In genomic region chr9:69125787-69126161, GRCm38 (mm10) we compare ENCODE assay signal across 8 mouse cellular contexts.
A peak's percentile ranks its signal among the peaks of the same experiment; 100 is the strongest.
DNase-seq lines count a peak whose midpoint lies in the region; ATAC-seq and TF ChIP-seq lines count a peak whose summit lies in the region.

No protein-coding gene starts in this region.

- WGBS in neural tube, embryonic 11.5 days: 56% methylated on average over 7 of the region's 7 CpGs
- WGBS in intestine, embryonic 16.5 days: 43% methylated on average over 7 of the region's 7 CpGs
- 46% methylated on average over 7 of the region's 7 CpGs for WGBS in neural tube, embryonic 14.5 days

- TF ChIP-seq CTCF in gastrocnemius, adult 2 months (IDR thresholded peaks at IDR 0.05): no peak

- peaks cover 5% of the 10 kb centered on the region; the same call in 1 of the 2 replicates for H3K4me1 ChIP-seq in neural tube, embryonic 11.5 days (ENCODE audit: control insufficient read depth, insufficient read depth, low read length)
- no peaks in the 10 kb centered on the region; the same call in 1 of the 2 replicates for H3K4me1 ChIP-seq in intestine, embryonic 16.5 days (ENCODE audit: control insufficient read depth, insufficient read depth, low read length)
- H3K4me1 ChIP-seq in neural tube, embryonic 14.5 days (ENCODE audit: control insufficient read depth, insufficient read depth, low read length): peaks cover 12% of the 10 kb centered on the region; the same call in 1 of the 2 replicates

- H3K27me3 ChIP-seq in neural tube, embryonic 11.5 days (ENCODE audit: control insufficient read depth, insufficient read depth, low read length): no peaks in the 10 kb centered on the region
- no peaks in the 10 kb centered on the region for H3K27me3 ChIP-seq in intestine, embryonic 16.5 days (replicated peaks; ENCODE audit: control insufficient read depth, insufficient read depth, low read length)
- no peaks in the 10 kb centered on the region for H3K27me3 ChIP-seq in neural tube, embryonic 14.5 days (ENCODE audit: control insufficient read depth, insufficient read depth, low read length)

- ATAC-seq in neural tube, embryonic 11.5 days (ENCODE audit: insufficient read depth, low FRiP score, low TSS enrichment): no peak
- ATAC-seq in intestine, embryonic 16.5 days: no peak
- no peak for ATAC-seq in neural tube, embryonic 14.5 days (ENCODE audit: low read depth)

- no peak for DNase-seq in gastrocnemius, adult 2 months
- DNase-seq in gastrocnemius, postnatal 14 days: no peak
- no peak for DNase-seq in neural tube, embryonic 11.5 days (ENCODE audit: low spot score)
- no peak for DNase-seq in neural tube, embryonic 10.5 days (ENCODE audit: extremely low spot score, low spot score)
- DNase-seq in embryo, embryonic 11 days: no peak
- no peak for DNase-seq in adrenal gland, postnatal 25 days

- no peak overlapping the region for H3K9ac ChIP-seq in neural tube, embryonic 11.5 days (ENCODE audit: low read length)
- no peak overlapping the region for H3K9ac ChIP-seq in intestine, embryonic 16.5 days (ENCODE audit: low read depth, low read length)
- H3K9ac ChIP-seq in neural tube, embryonic 14.5 days (replicated peaks; ENCODE audit: low read depth, low read length): 0 out of 2 replicates have a peak overlapping the region, but pooled peaks have one; percentile 34

- peak overlapping the region; percentile 33 for H3K4me2 ChIP-seq in neural tube, embryonic 11.5 days (ENCODE audit: low read depth)
- peak overlapping the region; percentile 83 for H3K4me2 ChIP-seq in intestine, embryonic 16.5 days (ENCODE audit: low read depth, low read length)
- peak overlapping the region; percentile 52 for H3K4me2 ChIP-seq in neural tube, embryonic 14.5 days (ENCODE audit: low read depth, low read length)

- H3K27ac ChIP-seq in gastrocnemius, adult 2 months: peak overlapping the region; percentile 84
- no peak overlapping the region for H3K27ac ChIP-seq in neural tube, embryonic 11.5 days (ENCODE audit: low read depth, low read length)
- H3K27ac ChIP-seq in intestine, embryonic 16.5 days (ENCODE audit: low read length): no peak overlapping the region
- H3K27ac ChIP-seq in neural tube, embryonic 14.5 days (ENCODE audit: low read depth, low read length): no peak overlapping the region

- intact Hi-C loops in gastrocnemius, adult 2 months (cut with DNase I): no loop called here
- intact Hi-C loops in gastrocnemius, postnatal 14 days (cut with DNase I; ENCODE audit: low total_unique reads): no loop called here

- H3K36me3 ChIP-seq in neural tube, embryonic 11.5 days (ENCODE audit: control insufficient read depth, insufficient read depth, low read length): no peaks in the 10 kb centered on the region
- no peaks in the 10 kb centered on the region for H3K36me3 ChIP-seq in intestine, embryonic 16.5 days (ENCODE audit: control insufficient read depth, insufficient read depth, low read length)
- no peaks in the 10 kb centered on the region for H3K36me3 ChIP-seq in neural tube, embryonic 14.5 days (ENCODE audit: control insufficient read depth, insufficient read depth, low read length)

- H3K4me3 ChIP-seq in gastrocnemius, adult 2 months: peak overlapping the region; percentile 74
- H3K4me3 ChIP-seq in neural tube, embryonic 11.5 days (ENCODE audit: low read depth, low read length): no peak overlapping the region
- H3K4me3 ChIP-seq in intestine, embryonic 16.5 days (ENCODE audit: low read length): peak overlapping the region; percentile 34
- H3K4me3 ChIP-seq in neural tube, embryonic 14.5 days (ENCODE audit: low read depth, low read length): no peak overlapping the region

- H3K9me3 ChIP-seq in neural tube, embryonic 11.5 days (ENCODE audit: control insufficient read depth, low read length): no peaks in the 10 kb centered on the region
- H3K9me3 ChIP-seq in intestine, embryonic 16.5 days (ENCODE audit: control insufficient read depth, low read length): no peaks in the 10 kb centered on the region
- H3K9me3 ChIP-seq in neural tube, embryonic 14.5 days (ENCODE audit: control insufficient read depth, low read length): no peaks in the 10 kb centered on the region

Comparison
In these comparisons a context has a peak if more than half of its experiments do, and no peak if none do; other contexts are left out.
1. H3K4me3 ChIP-seq: peak in gastrocnemius, adult 2 months (single experiment) and intestine, embryonic 16.5 days (single experiment); none in neural tube, embryonic 11.5 days (single experiment) and neural tube, embryonic 14.5 days (single experiment).
2. H3K4me2 ChIP-seq: peak in every context shown above with its lines; median percentile 83 in intestine, embryonic 16.5 days; 52 in neural tube, embryonic 14.5 days; 33 in neural tube, embryonic 11.5 days.